Mouse (Mus musculus) ovary, postnatal 14 days (tissue): Measurements from ENCODE around the gene Wdr5.
"Not testable (repeated sequence)": the region's sequence is repeated elsewhere in the genome, so short reads cannot be mapped to it uniquely, and the experiment has no call there.

Source experiments
- DNase-seq: peaks from one replicate; pipeline ENCODE4 v3.0.0; 2022; ENCODE audit warnings: low spot score

Wdr5 gene

DNA sequence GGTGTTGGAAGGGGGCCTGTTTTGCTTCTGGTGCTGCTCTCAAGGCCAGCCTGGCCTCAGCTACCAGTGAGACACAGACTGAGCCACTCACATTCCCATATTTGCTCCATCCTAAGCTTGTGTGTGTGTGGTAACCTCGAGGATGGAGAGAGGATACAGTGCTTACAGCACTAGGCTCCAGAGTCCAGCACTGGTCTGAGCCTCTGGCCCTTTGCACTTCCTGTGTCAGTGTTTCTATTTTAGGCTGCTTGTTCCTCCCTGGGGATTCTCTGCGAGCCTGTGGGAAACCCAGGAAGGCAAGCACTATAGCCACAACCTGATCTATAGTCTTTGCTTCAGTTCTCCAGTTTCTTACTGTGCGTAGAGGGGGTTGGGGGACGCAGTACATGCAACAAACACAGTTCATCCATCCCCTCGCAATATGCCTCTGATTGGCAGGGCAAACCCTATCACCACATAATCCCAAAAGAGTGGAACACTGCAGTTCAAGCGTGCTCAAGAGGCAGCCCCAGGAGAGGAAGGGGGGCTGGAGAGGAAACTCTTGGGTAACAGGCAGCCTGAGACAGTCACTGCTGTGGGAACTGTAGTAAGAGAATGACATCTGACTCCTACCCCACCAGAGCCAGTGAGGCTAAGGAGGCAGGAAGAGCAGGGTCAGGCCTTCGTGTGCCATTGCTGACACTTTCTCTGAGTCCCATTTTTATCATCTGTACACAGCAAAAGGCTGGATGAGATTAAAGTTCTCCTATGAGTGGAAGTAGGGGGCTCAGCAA is 10.7 kb upstream of the Wdr5 start:
- no peak for DNase-seq

GRCm38 (mm10) chr2:27505539-27505938 is 9.4 kb upstream of the Wdr5 start:
- DNase-seq: no peak

GRCm38 (mm10) chr2:27506658-27507057 is 8.3 kb upstream of the Wdr5 start:
- DNase-seq: not testable (repeated sequence)

DNA sequence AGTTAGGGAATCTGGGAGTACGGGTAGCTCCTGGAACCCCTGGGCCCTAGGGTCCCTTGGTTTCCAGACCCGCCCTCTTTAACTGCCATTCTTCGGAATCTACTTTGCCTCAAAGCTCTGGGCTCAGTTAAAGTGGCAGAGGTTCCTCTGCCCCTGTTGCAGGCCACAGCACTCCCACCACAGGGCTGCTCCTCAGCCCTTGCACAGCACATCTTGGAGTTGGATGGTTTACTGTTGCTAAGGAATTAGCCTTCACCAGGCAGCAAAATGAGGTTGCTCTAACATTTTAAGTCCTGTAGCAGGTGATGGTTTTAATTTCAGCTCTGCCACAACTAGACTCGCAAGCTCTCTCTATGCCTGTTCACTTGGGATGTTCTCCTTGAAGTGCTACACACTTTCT is 7.4 kb upstream of the Wdr5 start, which contains the start of gene Brd3:
Gene Brd3, minus strand, starts transcription at position 101 of the 400 bp plus-strand sequence.
- DNase-seq: no peak

DNA sequence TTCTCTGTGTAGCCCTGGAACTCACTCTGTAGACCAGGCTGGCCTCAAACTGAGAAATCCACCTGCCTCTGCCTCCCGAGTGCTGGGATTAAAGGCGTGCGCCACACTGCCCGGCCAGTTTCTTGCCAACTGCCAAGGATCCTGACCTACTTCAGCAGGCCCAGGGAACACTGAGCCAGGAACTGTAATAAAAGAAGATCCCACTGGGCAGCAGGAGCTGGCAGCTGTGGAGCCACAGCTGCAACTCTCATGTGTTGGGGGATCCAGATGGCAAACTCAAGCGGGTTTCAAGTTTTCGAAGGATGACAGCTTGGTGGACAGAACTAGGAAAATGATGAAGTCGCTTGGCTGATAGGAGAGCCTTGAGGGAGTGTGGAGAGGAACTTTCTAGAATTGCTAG is 4.3 kb upstream of the Wdr5 start:
- no peak for DNase-seq

DNA sequence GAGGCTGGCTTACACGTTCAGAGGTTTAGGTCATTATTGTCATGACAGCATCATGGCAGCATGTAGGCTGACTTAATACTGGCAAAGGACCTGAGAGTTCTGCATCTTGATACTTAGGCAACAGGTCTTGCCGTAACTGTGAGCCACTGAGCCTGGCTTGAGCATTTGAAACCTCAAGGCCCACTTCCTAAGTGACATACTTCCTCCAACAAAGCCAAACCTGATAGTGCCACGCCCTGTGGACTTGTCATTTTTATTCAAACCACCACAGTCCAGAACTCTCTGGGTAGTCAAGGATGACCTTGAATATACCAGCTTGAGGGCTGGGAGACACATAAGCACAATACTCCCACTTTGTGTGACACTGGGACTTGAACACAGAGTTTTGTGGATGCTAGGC is 2.0 kb upstream of the Wdr5 start:
- DNase-seq: no peak

GRCm38 (mm10) chr2:27513861-27514260 is 1.1 kb upstream of the Wdr5 start:
- no peak for DNase-seq

DNA sequence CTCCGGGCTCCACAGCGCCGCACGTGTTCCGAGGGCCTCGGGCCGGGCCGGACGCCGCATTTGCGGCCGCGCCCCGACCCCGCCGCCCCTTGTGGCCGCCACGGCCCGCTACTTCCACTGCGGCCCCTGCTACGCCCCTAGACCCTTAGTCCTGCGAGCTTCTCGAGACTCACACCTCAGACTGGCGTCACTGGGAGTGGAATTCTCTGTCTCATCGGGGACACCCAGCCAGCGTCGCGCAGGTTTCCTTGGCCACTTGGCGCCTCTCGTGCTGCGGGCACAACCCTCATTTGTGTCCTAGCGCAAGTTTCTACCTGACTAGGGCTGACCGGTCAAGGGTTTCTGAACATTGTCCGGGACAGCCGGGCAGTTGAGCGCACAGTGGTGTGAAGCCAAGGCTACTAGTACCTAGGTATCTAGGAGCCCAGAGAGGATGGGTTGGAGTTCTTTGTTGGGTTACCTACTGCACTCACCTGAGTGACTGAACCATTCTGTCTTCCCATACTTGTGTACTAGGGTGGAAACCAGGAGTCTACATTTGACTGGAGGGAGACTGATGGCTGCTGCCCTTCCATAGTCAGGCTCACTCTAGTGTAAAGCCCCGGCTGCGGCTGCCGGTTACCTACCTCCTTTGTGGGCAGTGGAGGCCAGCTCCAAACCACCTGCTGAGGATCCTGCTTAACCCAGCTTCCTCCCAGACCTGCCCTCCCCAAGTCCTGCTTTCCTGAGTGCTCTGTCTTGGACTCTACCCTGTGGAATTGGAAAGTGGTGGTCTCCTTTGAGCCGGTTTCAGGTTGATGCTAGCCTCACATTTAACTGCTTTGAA is 597 bp downstream of the Wdr5 start:
- peak; percentile 11 for DNase-seq

DNA sequence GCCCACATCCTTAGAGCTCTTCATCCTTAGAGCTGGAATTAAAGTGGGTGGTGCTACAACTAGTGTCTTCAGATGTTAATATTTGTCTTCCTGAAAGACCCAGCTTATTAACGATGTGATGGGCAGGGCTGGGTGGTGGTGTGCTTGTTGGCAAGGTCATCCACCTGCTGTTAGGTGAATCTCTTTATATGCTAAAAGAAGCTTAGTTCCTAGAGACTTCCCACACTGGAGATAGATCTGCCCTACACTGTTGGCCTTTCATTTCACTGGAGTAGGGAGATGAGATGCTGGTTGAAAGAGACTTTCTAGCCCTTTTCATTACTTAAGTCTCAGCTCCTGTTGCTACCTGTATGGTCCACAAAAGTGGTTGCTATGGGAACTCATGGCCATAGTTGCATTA is 1.3 kb downstream of the Wdr5 start:
- DNase-seq: no peak

DNA sequence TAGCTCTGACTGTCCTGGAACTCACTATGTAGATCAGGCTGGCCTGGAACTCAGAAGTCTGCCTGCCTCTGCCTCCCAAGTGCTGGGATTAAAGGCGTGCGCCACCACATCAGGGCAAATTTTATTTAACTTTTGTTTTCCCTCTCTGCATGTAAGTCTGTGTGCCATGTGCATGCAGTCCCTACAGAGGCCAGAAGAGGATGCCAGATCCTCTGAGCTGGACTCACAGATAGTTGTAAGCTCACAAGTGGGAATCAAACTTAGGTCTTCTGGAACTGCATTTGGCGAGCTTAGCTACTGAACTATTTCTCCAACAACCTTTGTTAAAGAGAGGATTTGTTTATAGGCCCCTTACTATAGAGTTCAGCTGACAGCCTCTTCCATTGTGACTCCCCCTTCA is 3.3 kb downstream of the Wdr5 start:
- DNase-seq: no peak

DNA sequence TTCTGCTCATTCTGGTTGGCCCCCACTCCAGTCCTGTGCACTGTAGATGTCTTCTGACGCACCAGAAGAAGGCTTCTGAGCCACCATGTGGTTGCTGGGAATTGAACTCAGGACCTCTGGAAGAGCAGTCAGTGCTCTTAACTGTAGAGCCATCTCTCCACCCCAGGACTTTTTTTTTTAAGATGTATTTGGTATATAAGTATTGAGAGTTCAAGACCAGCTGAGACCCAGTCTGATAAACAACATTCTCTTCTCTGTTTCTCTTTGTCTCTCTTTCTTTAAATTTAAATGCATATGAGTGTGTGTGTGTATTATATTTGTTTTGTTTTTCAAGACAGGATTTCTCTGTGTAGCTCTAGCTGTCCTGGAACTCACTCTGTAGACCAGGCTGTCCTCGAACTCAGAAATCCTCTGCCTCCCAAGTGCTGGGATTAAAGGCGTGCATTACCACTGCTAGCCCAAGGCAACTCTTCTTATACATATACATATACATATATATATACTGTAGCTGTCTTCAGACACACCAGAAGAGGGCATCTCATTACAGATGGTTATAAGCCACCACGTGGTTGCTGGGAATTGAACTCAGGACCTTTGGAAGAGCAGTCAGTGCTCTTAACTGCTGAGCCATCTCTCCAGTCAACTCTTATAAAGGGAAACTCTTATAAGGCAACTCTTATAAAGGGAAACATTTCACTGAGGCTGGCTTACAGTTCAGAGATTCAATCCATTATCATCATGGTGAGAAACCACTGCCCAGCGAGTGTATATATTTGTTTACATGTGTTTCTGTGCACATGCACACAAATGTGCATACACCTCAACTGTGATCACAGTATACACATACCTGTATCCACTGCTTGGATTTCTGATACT is 23.7 kb downstream of the Wdr5 start:
- not testable (repeated sequence) for DNase-seq

GRCm38 (mm10) chr2:27539336-27539735 is 24.4 kb downstream of the Wdr5 start:
- no peak for DNase-seq

DNA sequence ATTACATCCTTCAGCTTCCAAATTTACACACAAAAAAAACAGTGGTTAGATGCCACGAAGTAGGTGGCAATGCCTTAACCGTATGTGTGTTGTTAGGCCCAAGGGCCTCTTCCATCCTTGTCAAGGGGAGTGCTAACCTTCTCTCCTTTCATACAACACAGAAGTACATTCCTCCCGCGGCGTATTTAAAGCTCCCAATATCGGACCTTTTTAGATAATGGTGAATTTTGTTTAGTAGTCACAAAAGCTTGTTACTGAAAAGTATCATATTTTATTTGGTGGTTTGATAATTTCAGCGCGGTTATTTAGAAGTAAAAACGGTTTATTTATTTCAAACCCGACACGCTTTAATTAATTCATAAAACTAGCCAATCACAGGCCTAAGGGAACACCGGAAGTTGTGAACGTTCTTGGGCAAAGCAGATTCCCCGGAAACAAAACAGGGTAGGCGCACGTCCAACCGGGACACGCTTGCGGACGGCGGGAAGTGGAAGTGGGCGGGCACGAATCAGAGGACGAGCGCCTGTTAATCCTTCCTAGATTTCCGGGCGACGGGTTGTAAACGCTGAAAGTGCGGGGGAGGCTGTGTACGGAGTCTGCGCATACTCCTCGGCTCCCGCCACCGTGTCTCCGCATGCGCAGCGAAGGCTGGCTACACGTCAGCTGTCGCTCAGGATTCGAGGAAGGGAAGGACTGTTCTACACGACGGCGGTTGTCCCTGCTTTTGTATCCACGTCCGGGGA is 25.0 kb downstream of the Wdr5 start:
- peak; percentile 93 for DNase-seq

- no peak for DNase-seq
These were observed 25.5 kb downstream of the Wdr5 start for GRCm38 (mm10) chr2:27540515-27540836.

- no peak for DNase-seq
These were observed 26.3 kb downstream of the Wdr5 start for GRCm38 (mm10) chr2:27541225-27541624.

GRCm38 (mm10) chr2:27544613-27545012 is 29.7 kb downstream of the Wdr5 start:
- no peak for DNase-seq

DNA sequence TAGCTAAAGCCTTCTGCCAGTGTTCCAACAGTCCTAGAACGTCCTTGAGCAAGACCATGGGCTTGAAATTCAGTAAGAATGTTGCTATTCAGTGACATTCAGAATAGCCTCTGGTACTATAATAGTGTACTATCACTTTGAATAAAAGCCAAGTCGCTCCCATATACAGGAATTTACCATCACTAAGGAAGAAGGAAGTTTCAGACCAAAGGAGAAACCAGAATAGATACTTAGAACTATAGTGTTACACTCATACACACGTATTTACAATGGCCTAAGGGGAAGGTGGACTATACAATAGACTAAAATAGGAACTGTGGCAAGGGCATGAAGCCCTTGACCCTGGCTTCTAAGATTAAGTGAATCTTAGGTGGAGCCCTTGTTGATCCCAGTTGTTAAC is 30.6 kb downstream of the Wdr5 start:
- DNase-seq: not testable (repeated sequence)

DNA sequence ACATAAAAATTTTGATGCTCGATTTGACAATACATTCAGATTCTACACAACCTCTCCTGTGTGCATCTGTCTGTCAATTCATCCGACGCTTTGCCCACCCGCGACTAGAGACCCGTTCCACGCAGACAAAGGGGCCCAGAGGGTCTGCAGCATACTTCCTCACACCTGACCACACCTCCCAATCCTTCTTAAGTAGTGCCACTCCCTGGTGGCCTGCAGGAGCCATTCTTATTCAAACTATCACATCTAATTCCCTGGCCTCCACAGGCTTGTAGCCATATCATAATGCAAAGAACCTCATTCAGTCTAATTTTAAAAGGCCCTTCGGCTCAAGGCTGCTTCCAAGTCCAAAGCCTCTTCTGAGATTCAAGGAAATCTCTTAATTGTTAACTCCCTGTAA is 31.1 kb downstream of the Wdr5 start:
- not testable (repeated sequence) for DNase-seq

DNA sequence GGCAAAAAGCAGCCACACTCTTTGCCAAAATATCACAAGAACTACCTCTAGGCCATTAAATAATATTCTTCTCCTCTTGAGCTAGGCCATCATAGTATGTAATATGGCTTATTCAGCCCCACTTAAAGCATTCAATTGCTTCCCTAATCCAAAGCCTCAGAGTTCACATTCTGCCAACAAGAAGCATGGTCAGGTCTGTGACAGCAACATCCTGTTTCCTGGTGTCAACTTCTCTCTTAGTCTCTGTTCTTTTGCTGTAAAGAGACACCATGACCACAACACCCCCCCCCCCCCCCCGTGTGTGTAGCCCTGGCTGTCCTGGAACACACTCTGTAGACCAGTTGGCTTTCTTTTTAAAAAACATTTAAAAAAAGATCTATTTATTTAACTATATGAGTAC is 32.4 kb downstream of the Wdr5 start:
- DNase-seq: no peak

DNA sequence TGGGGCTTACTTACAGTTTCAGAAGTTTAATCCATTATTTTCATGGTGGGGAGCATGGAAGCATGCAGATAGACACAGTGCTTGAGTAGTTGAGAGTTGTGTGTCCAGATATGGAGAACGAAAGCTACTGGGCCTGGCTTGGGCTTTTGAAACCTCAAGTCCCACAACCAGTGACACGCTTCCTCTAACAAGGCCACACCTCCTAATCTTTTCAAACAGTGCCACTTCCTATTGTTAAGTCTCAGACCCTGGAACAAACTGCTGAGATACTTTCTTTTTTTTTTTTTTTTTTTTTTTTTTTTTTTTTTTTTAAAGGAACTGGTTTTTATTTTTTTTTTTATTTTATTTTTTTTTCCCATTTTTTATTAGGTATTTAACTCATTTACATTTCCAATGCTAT is 33.0 kb downstream of the Wdr5 start:
- no peak for DNase-seq

DNA sequence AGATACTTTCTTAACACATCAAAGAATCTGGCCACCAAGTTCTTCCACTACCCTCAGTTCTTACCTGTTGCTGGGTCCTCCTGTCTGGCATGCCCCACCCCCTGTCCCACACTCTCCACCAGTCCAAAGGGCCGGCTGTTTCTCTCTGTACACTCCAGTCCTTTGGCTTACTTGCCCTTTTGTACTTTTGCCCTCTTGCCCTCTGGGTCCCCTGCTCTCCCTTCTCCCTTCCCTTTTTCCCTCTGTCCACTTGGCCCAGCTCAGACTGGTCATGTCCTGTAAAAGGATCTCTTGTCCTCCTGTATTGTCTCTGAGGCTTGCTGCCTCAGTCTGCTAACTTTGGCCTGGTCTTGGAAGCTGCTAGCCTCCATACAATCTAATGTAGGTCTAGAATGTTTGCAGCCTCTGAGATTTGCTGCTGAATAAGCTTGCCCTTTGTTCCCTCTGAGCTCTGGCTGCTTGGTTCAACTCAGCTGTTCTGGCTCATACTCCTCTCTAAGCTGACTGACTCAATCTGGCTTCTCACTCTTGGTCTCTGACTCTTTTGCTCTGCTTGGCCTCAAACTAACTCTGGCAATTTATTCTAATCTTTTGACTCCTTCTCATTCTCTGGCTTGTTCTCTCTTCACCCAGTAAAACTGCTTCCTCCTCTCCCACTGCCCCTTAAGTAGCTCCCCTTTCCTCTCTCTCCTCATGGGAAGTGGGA is 33.9 kb downstream of the Wdr5 start:
- DNase-seq: no peak
